Mouse (Mus musculus) limb, embryonic 15.5 days (tissue): ENCODE results near the gene Cic. TPM values are rescaled to one million over a fixed set of nuclear protein-coding genes. Genes with fewer than 3 reads are reported as not detected.
A peak's percentile ranks its signal among the peaks of the same experiment; 100 is the strongest.

Experiments
- ATAC-seq: fragments of 200-750 bp; cut with Nextera tagmentation; 2 replicates; pipeline ENCODE4 v1.8.0; 2017; ENCODE audit warnings: low read depth, moderate TSS enrichment; ENCODE audit not compliant: insufficient number of reproducible peaks, low FRiP score, low TSS enrichment
- H3K27ac ChIP-seq: fragments of 300-500 bp; sonication (generic); 2 replicates; pipeline ENCODE4 v1.5.1; 2015; ENCODE audit warnings: moderate library complexity, mild to moderate bottlenecking, inconsistent platforms
- H3K27me3 ChIP-seq: fragments of 300-500 bp; sonication (generic); 2 replicates; pipeline ENCODE4 v1.6.1; 2015; ENCODE audit warnings: inconsistent platforms
- H3K36me3 ChIP-seq: fragments of 300-500 bp; sonication (generic); 2 replicates; pipeline ENCODE4 v1.6.1; 2015; ENCODE audit warnings: inconsistent platforms
- H3K4me1 ChIP-seq: fragments of 300-500 bp; sonication (generic); 2 replicates; pipeline ENCODE4 v1.6.1; 2015; ENCODE audit warnings: inconsistent platforms
- H3K4me2 ChIP-seq: fragments of 300-500 bp; sonication (generic); 2 replicates; pipeline ENCODE4 v1.6.1; 2015; ENCODE audit warnings: mild to moderate bottlenecking, inconsistent platforms
- H3K4me3 ChIP-seq: fragments of 300-500 bp; sonication (generic); 2 replicates; pipeline ENCODE4 v1.5.1; 2015; ENCODE audit warnings: mild to moderate bottlenecking, inconsistent platforms
- H3K9ac ChIP-seq: fragments of 300-500 bp; sonication (generic); 2 replicates; pipeline ENCODE4 v1.6.1; 2015; ENCODE audit warnings: inconsistent platforms
- H3K9me3 ChIP-seq: fragments of 300-500 bp; sonication (generic); 2 replicates; pipeline ENCODE4 v1.6.1; 2016; ENCODE audit warnings: inconsistent platforms
- WGBS: fragments of 180-500 bp; shearing (Covaris S2); methylation state at CpG from one replicate; pipeline ENCODE4 v1.1.7; 2015; 5-methylcytosine and 5-hydroxymethylcytosine counted together
- polyA plus RNA-seq: library from polyadenylated mRNA; unstranded; fragments of >200 nt; fragmentation: Nextera tagmentation; extraction: Ambion mirVana; gene quantifications from 2 replicates; pipeline ENCODE4 v1.2.1, GENCODE M21; 2015

Gene Cic
- polyA plus RNA-seq, 1 experiment from 2014 or later, result 40.3 TPM

- ATAC-seq, result no peak
These were observed 34.4 kb upstream of the Cic start for GRCm38 (mm10) chr7:25233061-25233460.

GRCm38 (mm10) chr7:25235526-25235925 lies 32.0 kb upstream of the Cic start:
- peaks cover 51% of the 10 kb centered on the region for H3K36me3 ChIP-seq
- H3K27ac ChIP-seq, result no peak overlapping the region
- no peaks in the 10 kb centered on the region for H3K9me3 ChIP-seq
- H3K27me3 ChIP-seq, result no peaks in the 10 kb centered on the region
- peak overlapping the region; percentile 74; the same call in 1 of the 2 replicates for H3K4me2 ChIP-seq
- no peak overlapping the region for H3K4me3 ChIP-seq
- WGBS, result 78% methylated on average over 5 of the region's 5 CpGs
- ATAC-seq, result no peak
- H3K4me1 ChIP-seq, result peaks cover 39% of the 10 kb centered on the region
- H3K9ac ChIP-seq, result no peak overlapping the region

More at GRCm38 (mm10) chr7:25233061-25233460, 34.4 kb upstream of the Cic start:
- Histone ChIP-seq H3K4me2 (no peak overlapping the region), H3K27me3 (no peaks in the 10 kb centered on the region), H3K4me3 (no peak overlapping the region), H3K9me3 (no peaks in the 10 kb centered on the region), H3K27ac (no peak overlapping the region; the same call in 1 of the 2 replicates), H3K4me1 (peaks cover 28% of the 10 kb centered on the region), H3K9ac (no peak overlapping the region), H3K36me3 (peaks cover 75% of the 10 kb centered on the region)
- 85% methylated on average over 2 of the region's 2 CpGs for WGBS

DNA sequence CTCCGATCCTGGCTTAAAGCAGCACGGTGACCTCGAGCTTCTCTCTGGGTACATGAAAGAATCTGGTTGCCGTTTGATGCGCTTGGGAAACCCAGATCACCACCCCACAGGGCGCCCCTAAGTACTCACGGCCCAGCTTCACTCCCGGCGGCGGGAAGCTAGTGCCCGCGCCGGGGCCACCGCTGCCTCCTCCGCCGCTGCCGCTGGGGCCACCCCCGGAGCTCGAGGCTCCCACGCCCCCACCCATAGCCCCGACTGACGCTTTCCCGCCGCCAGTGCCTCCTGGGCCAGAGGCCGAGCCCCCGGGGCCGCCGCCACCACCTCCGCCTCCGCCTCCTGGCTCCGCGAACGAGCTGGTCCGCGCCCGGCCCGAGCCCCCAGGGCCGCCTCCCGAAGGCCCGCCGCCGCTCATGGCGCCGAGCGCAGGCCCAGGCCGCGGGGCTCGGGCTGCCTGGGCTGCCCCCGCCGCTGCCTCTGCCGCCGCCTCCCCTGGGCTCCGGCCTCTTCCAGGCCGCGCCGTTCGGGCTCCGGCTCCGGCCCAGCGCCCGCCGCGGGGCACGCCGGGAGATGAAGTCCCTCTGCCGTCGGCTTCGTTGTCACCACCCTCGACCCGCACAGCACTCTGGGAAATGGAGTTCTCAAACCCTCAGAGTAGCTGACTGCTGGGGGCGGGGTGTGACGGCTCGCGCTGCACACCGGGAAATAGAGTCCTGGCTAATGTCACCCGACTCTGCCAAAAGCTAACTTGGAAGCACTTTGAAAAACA lies 30.1 kb upstream of the Cic start, which contains the start of gene Gsk3a:
Gene Gsk3a (minus strand): TSS at position 603 of the 766 bp plus-strand sequence.
- Histone ChIP-seq H3K4me2 (peak within 1 kb of the TSS; percentile 74), H3K9ac (peak within 1 kb of the TSS; percentile 96), H3K27ac (peak within 1 kb of the TSS; percentile 88), H3K4me1 (peaks cover 45% of the 10 kb centered on the region), H3K9me3 (no peaks in the 10 kb centered on the region), H3K27me3 (no peaks in the 10 kb centered on the region), H3K4me3 (peak within 1 kb of the TSS; percentile 86), H3K36me3 (peaks cover 41% of the 10 kb centered on the region)
- peak; percentile 90 for ATAC-seq
- under 1% methylated on average over 74 of the region's 76 CpGs for WGBS

DNA sequence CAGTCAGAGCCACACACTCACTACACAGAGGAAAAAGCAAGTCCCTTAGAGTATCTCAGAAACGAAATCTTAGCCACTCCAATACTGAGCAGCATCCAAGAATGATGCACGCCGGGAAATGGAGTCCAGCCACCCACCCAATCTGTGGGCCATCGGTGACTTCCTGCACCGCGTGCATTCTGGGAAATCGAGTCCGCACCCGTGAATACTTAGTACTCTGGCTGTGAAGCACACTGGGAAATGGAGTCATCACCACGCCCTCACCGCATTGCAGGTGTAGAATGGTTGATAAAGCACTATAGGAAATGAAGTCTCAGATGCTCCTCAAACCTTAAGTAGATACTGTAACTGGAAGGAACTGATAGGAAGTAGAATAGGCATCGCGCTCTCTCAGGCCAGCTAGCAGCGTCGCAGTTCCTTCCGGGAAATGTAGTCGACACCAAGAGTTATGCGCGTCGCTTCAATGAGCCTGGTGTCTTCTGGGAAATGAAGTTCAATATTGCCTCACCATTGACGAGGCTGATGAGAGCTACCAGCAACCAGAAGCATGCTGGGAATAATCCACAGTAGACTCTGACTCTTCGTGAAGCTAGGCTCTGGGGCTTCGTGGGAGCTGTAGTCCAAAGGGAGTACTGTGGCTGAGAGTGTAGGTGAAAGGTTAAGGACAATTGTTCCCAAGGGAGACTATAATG lies 29.3 kb upstream of the Cic start:
- Histone ChIP-seq H3K4me1 (peaks cover 47% of the 10 kb centered on the region), H3K4me2 (peak overlapping the region; percentile 74), H3K9me3 (no peaks in the 10 kb centered on the region), H3K36me3 (peaks cover 41% of the 10 kb centered on the region), H3K27me3 (no peaks in the 10 kb centered on the region), H3K4me3 (peak overlapping the region; percentile 86), H3K9ac (peak overlapping the region; percentile 8; the same call in 1 of the 2 replicates), H3K27ac (peak overlapping the region; percentile 88)
- under 1% methylated on average over 23 of the region's 23 CpGs for WGBS
- ATAC-seq, result peak; percentile 93

DNA sequence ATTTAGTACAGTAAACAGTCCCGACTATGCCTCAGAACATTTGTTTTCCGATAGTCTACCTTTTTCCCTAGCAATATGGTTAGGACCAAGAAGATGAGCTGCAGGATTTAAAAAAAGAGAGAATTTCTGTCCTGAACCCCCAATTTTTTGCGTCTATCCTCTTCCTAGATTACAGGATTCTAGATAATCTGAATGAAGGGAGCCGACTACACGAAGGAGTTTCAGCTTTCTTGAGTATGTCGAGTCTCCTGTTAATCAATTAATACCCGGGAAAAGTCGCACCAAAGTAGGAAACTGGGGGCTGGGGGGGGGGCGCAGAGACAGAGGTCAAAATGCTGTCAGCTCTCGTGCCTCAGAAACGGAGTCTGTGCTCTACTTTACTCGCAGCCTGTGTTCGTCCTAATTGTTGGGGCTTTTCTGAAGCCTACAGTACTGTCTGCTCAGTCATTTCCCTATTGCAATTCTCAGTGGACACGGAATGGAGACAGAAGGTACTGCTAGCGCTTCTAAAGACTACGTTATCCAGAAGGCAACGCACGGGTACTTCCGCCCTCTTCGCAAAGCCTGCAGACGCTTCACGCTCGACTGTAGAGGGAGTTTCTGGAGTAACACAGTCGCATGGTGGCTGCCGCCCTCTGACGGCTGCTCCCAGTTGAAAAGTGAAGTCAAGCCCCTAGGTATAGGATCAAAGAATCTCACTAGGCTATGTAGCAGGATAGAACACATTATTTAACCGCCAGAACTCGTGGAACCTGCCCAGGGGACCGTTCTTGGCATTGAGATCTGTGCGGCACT lies 28.5 kb upstream of the Cic start:
- Histone ChIP-seq H3K27me3 (no peaks in the 10 kb centered on the region), H3K36me3 (peaks cover 40% of the 10 kb centered on the region), H3K4me2 (peak overlapping the region; percentile 74), H3K9ac (peak overlapping the region; percentile 8; the same call in 1 of the 2 replicates), H3K4me1 (peaks cover 52% of the 10 kb centered on the region), H3K4me3 (peak overlapping the region; percentile 86), H3K27ac (peak overlapping the region; percentile 88), H3K9me3 (no peaks in the 10 kb centered on the region)
- ATAC-seq, result peak; percentile 55
- WGBS, result 2% methylated on average over 30 of the region's 30 CpGs

DNA sequence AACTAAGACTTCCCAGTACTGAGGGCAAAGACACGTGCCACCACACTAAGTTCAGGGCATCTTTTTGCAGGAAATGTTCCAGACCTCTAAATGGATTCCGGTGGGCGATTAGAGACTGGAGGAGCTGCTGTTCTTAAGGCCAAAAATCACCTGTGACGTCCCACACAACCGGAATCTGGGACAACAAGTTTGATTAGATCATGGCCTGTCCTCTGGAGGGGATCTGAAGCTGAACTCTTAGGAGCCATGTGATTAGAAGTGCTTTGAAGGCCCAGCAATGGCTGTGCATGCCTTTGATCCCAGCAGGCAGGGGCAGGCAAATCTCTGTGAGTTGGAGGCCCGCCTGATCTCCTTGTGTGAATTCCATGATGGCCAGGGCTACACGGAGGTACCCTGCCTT lies 26.9 kb upstream of the Cic start:
- Histone ChIP-seq H3K36me3 (peaks cover 40% of the 10 kb centered on the region), H3K27ac (peak overlapping the region; percentile 23; the same call in 1 of the 2 replicates), H3K27me3 (no peaks in the 10 kb centered on the region), H3K4me2 (no peak overlapping the region), H3K4me1 (peaks cover 57% of the 10 kb centered on the region), H3K4me3 (no peak overlapping the region), H3K9me3 (no peaks in the 10 kb centered on the region), H3K9ac (no peak overlapping the region)
- no peak for ATAC-seq
- 55% methylated on average over 7 of the region's 7 CpGs for WGBS

DNA sequence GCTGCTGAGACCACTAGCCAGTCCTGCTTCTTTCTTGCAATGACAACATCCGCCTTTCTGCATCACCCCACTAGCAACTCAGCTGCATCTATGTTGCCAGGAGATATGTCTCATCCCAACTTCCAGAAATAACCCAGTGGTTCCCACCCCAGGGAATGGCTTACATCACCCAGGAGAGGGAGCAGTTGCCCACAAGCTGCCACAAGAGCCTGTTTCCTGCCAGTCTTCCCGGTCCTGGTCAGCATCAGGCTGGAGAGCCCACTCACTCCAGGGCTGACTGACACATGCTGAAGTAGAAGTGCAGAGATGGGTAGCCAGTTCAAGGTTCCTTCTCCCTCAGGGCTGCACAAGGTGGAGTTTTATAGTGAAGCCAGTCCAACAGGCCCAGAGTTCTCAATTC lies 26.4 kb upstream of the Cic start:
- Histone ChIP-seq H3K4me1 (peaks cover 57% of the 10 kb centered on the region), H3K4me3 (no peak overlapping the region), H3K36me3 (peaks cover 44% of the 10 kb centered on the region), H3K4me2 (no peak overlapping the region), H3K9me3 (no peaks in the 10 kb centered on the region), H3K27me3 (no peaks in the 10 kb centered on the region), H3K9ac (no peak overlapping the region), H3K27ac (peak overlapping the region; percentile 63)
- 30% methylated on average over 2 of the region's 2 CpGs for WGBS
- ATAC-seq, result no peak

- H3K9ac ChIP-seq, result no peak overlapping the region
- H3K4me1 ChIP-seq, result peaks cover 70% of the 10 kb centered on the region
- no peaks in the 10 kb centered on the region for H3K9me3 ChIP-seq
- no peak overlapping the region for H3K4me2 ChIP-seq
- 86% methylated on average over 4 of the region's 4 CpGs for WGBS
- H3K36me3 ChIP-seq, result peaks cover 44% of the 10 kb centered on the region
- H3K4me3 ChIP-seq, result no peak overlapping the region
- no peak overlapping the region; the same call in 1 of the 2 replicates for H3K27ac ChIP-seq
- ATAC-seq, result no peak
- H3K27me3 ChIP-seq, result no peaks in the 10 kb centered on the region
These were observed 24.1 kb upstream of the Cic start for GRCm38 (mm10) chr7:25243361-25243760.

DNA sequence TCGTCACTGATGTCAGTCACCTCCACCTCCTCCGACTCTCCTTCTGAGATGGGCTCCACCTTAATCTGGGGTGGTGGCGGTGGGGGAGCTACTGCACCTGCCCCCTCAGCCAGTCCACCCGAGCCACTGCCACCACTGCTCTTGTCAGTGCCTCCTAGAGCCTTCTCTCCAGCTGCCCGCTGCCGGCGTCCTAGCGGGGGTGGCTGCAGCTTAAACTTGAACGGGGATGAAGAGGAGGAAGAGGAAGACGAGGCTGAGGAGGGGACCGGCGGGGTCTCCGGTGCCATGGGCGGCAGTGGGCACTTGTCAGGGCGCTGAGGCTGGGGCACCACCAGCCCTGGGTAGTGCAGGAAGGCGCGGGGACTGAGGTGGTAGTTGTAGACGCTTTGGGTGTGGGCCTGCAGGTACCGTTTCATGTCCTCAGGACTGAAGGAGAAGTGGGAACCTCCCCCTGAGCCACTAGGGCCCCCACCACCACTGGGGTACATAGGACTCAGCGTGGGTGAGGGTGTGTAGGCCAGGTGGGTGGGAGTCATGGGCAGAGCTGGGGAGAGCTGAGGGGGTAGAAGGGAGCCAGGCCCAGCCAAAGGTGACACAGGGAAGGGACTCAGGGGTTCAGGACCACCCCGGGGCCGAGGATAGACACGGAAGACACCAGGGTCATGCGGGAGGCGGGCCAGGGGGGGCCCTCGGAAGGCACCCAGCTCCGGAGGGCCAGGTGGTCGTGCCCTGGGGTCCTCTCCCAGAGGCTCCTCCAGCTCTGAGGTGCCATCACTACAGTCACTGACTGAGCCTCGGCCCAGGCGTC lies 22.7 kb upstream of the Cic start:
- H3K9ac ChIP-seq, result no peak overlapping the region
- peaks cover 64% of the 10 kb centered on the region for H3K4me1 ChIP-seq
- no peaks in the 10 kb centered on the region for H3K27me3 ChIP-seq
- WGBS, result 83% methylated on average over 30 of the region's 30 CpGs
- H3K36me3 ChIP-seq, result peaks cover 44% of the 10 kb centered on the region
- no peak overlapping the region for H3K4me2 ChIP-seq
- ATAC-seq, result no peak
- no peak overlapping the region for H3K4me3 ChIP-seq
- peak overlapping the region; percentile 99 for H3K27ac ChIP-seq
- H3K9me3 ChIP-seq, result no peaks in the 10 kb centered on the region

DNA sequence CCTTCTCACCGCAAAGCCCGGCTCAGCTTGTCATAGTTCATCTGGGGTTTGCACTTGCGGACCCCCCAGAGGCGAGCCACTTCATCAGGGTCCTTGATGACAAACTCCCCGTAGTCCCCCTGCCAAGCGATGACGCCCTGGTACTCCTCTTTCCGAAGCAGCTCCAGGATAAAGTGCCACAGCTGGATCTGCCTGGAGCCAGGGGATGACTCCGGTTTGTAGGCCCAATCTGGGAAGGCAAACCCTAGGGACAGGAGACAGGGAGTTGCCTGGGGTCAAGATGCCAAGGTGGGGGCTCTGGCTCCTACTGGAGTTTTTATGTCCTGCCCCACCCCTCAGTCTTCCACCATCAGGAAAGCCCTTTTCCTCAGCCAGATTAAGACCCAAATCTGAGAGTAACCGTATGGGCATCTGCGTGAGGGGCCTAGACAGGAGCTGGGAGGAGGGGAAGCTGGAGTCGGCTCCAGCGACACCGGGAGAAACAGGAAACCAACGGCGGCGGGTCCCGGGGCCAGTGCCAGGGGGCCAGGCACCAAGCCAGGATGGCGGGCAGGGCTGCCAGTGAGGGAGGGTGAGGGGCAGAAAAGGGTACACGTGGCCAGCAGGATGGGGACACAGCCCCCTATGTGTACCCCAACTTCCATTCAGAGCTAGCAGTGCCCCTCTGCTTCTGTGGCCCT lies 21.3 kb upstream of the Cic start:
- H3K4me3 ChIP-seq, result peak overlapping the region; percentile 95
- H3K27ac ChIP-seq, result peak overlapping the region; percentile 99
- H3K9ac ChIP-seq, result no peak overlapping the region
- WGBS, result 40% methylated on average over 20 of the region's 20 CpGs
- no peaks in the 10 kb centered on the region for H3K9me3 ChIP-seq
- peaks cover 42% of the 10 kb centered on the region for H3K36me3 ChIP-seq
- no peak for ATAC-seq
- H3K27me3 ChIP-seq, result no peaks in the 10 kb centered on the region
- peaks cover 60% of the 10 kb centered on the region for H3K4me1 ChIP-seq
- H3K4me2 ChIP-seq, result peak overlapping the region; percentile 88
